Mouse (Mus musculus) MEL (cell line): ENCODE measurements around the gene Ankrd33b.

Experiments
- CTCF ChIP-seq, 3 experiments: IDR thresholded peaks in 2 of 3; conservative IDR thresholded peaks in 1 of 3; 2 replicates each; pipeline ENCODE4 v1.5.1; 2011 to 2012; ENCODE audit warnings: low read length in 3 of 3, low read depth in 2 of 3, mild to moderate bottlenecking in 2 of 3, improper control_type of control experiment in 1 of 3, inconsistent platforms in 1 of 3, mixed read lengths in 1 of 3, moderate library complexity in 1 of 3; ENCODE audit not compliant: control insufficient read depth in 1 of 3, insufficient read depth in 1 of 3, poor library complexity in 1 of 3, severe bottlenecking in 1 of 3
- ELF1 ChIP-seq: IDR thresholded peaks from 2 replicates; pipeline ENCODE4 v1.6.1; 2014; ENCODE audit warnings: low read depth, mild to moderate bottlenecking, inconsistent platforms, low read length, improper control_type of control experiment, moderate library complexity
- JUND ChIP-seq: IDR thresholded peaks from 2 replicates; pipeline ENCODE4 v1.6.1; 2011; ENCODE audit warnings: low read depth, mild to moderate bottlenecking, improper control_type of control experiment, low read length
- MAZ ChIP-seq: IDR thresholded peaks from 2 replicates; pipeline ENCODE4 v1.6.1; 2012; ENCODE audit warnings: low read depth, mild to moderate bottlenecking, inconsistent platforms, low read length, improper control_type of control experiment
- POLR2A ChIP-seq, 2 experiments: IDR thresholded peaks; 2 replicates each; pipeline ENCODE4 v1.6.1; 2011 to 2012; ENCODE audit warnings: low read length in 2 of 2, mild to moderate bottlenecking in 2 of 2, control low read depth in 1 of 2, improper control_type of control experiment in 1 of 2, low read depth in 1 of 2, moderate library complexity in 1 of 2; ENCODE audit not compliant: control insufficient read depth in 1 of 2, insufficient read depth in 1 of 2, poor library complexity in 1 of 2
- SIN3A ChIP-seq: IDR thresholded peaks from 2 replicates; pipeline ENCODE4 v1.6.1; 2012; ENCODE audit warnings: low read length, improper control_type of control experiment, inconsistent platforms
- TCF12 ChIP-seq: IDR thresholded peaks from 2 replicates; pipeline ENCODE4 v1.6.1; 2014; ENCODE audit warnings: low read depth, mild to moderate bottlenecking, inconsistent platforms, low read length, improper control_type of control experiment, moderate library complexity
- USF1 ChIP-seq: IDR thresholded peaks from 2 replicates; pipeline ENCODE4 v1.6.1; 2014; ENCODE audit warnings: low read depth, mild to moderate bottlenecking, inconsistent platforms, low read length, improper control_type of control experiment, moderate library complexity

GRCm38 (mm10) chr15:31318158-31318955, 49.2 kb downstream of the Ankrd33b start:
- TF ChIP-seq CTCF (IDR thresholded peaks at IDR 0.05 in 2 of 3, conservative IDR thresholded peaks at IDR 0.05 in 1 of 3; ENCODE audit: control insufficient read depth in 1 of 3, insufficient read depth in 1 of 3, low read depth in 2 of 3, low read length in 3 of 3, poor library complexity in 1 of 3, severe bottlenecking in 1 of 3) (no peak), ELF1 (no peak), POLR2A (IDR thresholded peaks at IDR 0.05; ENCODE audit: control insufficient read depth in 1 of 2, insufficient read depth in 1 of 2, low read depth in 1 of 2, low read length in 2 of 2, poor library complexity in 1 of 2) (no peak), MAZ (no peak), JUND (no peak), USF1 (no peak), TCF12 (no peak), SIN3A (no peak)
